Mouse (Mus musculus) C2C12 (cell line): ENCODE data around the gene Yars.

Source experiments
- CEBPB ChIP-seq: IDR thresholded peaks from one replicate; pipeline ENCODE4 v1.6.1; 2011; ENCODE audit warnings: low read depth, mild to moderate bottlenecking, control low read depth, moderate library complexity
- CTCF ChIP-seq: IDR thresholded peaks from one replicate; pipeline ENCODE4 v1.5.1; 2011; ENCODE audit not compliant: control insufficient read depth, insufficient read depth, insufficient read length
- FOSL1 ChIP-seq: IDR thresholded peaks from one replicate; pipeline ENCODE4 v1.8.0; 2011; ENCODE audit warnings: mild to moderate bottlenecking, low read length; ENCODE audit not compliant: poor library complexity, insufficient read depth, severe bottlenecking
- MAX ChIP-seq: IDR thresholded peaks from one replicate; pipeline ENCODE4 v1.6.1; 2011; ENCODE audit warnings: mild to moderate bottlenecking, control low read depth
- MYOD1 ChIP-seq: IDR thresholded peaks from one replicate; pipeline ENCODE4 v1.6.1; 2011; ENCODE audit warnings: low read depth; ENCODE audit not compliant: control insufficient read depth, insufficient read length
- MYOG ChIP-seq: IDR thresholded peaks from one replicate; pipeline ENCODE4 v1.6.1; 2011; ENCODE audit not compliant: control insufficient read depth, insufficient read length; ENCODE audit errors: extremely low read depth
- USF1 ChIP-seq: IDR thresholded peaks from one replicate; pipeline ENCODE4 v1.6.1; 2011; ENCODE audit warnings: low read depth, mild to moderate bottlenecking, control low read depth, moderate library complexity

GRCm38 (mm10) chr4:129140808-129141207 lies 48.8 kb upstream of the Yars start:
- TF ChIP-seq CTCF (no peak), MYOD1 (no peak), MYOG (no peak), USF1 (no peak), MAX (no peak), CEBPB (no peak), FOSL1 (no peak)
